Mouse (Mus musculus) liver, embryonic 14.5 days (tissue): ENCODE data around the gene Oip5. TPM values are rescaled to one million over a fixed set of nuclear protein-coding genes. Genes with fewer than 3 reads are reported as not detected.
A peak's percentile ranks its signal among the peaks of the same experiment; 100 is the strongest.

Experiments
- ATAC-seq: fragments of 200-750 bp; cut with Nextera tagmentation; 2 replicates; pipeline ENCODE4 v1.8.0; 2017; ENCODE audit warnings: moderate number of reproducible peaks, mild to moderate bottlenecking, moderate library complexity; ENCODE audit not compliant: insufficient read depth
- DNase-seq, 3 experiments: peaks; one replicate each; pipeline ENCODE4 v3.0.0-alpha.2; 2012 to 2013; ENCODE audit warnings: low read depth in 3 of 3, low spot score in 3 of 3
- H3K27ac ChIP-seq: fragments of 300-500 bp; sonication (generic); 2 replicates; pipeline ENCODE4 v1.5.1; 2014; ENCODE audit warnings: moderate library complexity, mild to moderate bottlenecking, control low read depth, inconsistent platforms
- H3K27me3 ChIP-seq: fragments of 300-500 bp; sonication (generic); 2 replicates; pipeline ENCODE4 v1.6.1; 2014; ENCODE audit warnings: mild to moderate bottlenecking, low read length, moderate library complexity; ENCODE audit not compliant: control insufficient read depth, insufficient read depth
- H3K36me3 ChIP-seq: fragments of 300-500 bp; sonication (generic); replicated peaks from 2 replicates; pipeline ENCODE4 v1.6.1; 2014; ENCODE audit warnings: low read depth; ENCODE audit not compliant: control insufficient read depth, insufficient read depth
- H3K4me1 ChIP-seq, 2 experiments: fragments of 200-500 bp in 1 of 2; fragments of 300-500 bp in 1 of 2; sonication (generic) in 1 of 2; replicated peaks; 2 replicates each; pipeline ENCODE4 v1.6.1; 2012 to 2014; ENCODE audit warnings: antibody characterized with exemption in 1 of 2, inconsistent platforms in 1 of 2, low read length in 1 of 2; ENCODE audit not compliant: control insufficient read depth in 2 of 2, insufficient read depth in 2 of 2
- H3K4me2 ChIP-seq: fragments of 300-500 bp; sonication (generic); 2 replicates; pipeline ENCODE4 v1.6.1; 2014; ENCODE audit warnings: low read depth, mild to moderate bottlenecking, control low read depth, moderate library complexity
- H3K4me3 ChIP-seq, 2 experiments: fragments of 200-500 bp in 1 of 2; fragments of 300-500 bp in 1 of 2; sonication (generic) in 1 of 2; 2 replicates each; pipeline ENCODE4 v1.5.1; 2012 to 2014; ENCODE audit warnings: low read depth in 2 of 2, low read length in 2 of 2, mild to moderate bottlenecking in 2 of 2, control low read depth in 1 of 2, inconsistent platforms in 1 of 2, moderate library complexity in 1 of 2; ENCODE audit not compliant: insufficient read depth in 1 of 2
- H3K9ac ChIP-seq: fragments of 300-500 bp; sonication (generic); replicated peaks from 2 replicates; pipeline ENCODE4 v1.6.1; 2014; ENCODE audit warnings: mild to moderate bottlenecking, control low read depth, moderate library complexity
- H3K9me3 ChIP-seq: fragments of 300-500 bp; sonication (generic); 2 replicates; pipeline ENCODE4 v1.6.1; 2016; ENCODE audit warnings: low read length, mixed read lengths; ENCODE audit not compliant: control insufficient read depth
- CTCF ChIP-seq: IDR thresholded peaks from 2 replicates; pipeline ENCODE4 v1.5.1; 2016; ENCODE audit warnings: antibody characterized with exemption, low read depth, control low read depth
- EP300 ChIP-seq: IDR thresholded peaks from 2 replicates; pipeline ENCODE4 v1.6.1; 2016; ENCODE audit warnings: antibody characterized with exemption, low read depth
- WGBS: fragments of 180-500 bp; shearing (Covaris S2); extraction: QIAGEN DNeasy Blood & Tissue Kit; methylation state at CpG from one replicate; pipeline ENCODE4 v1.1.7; 2014; ENCODE audit not compliant: insufficient replicate concordance; 5-methylcytosine and 5-hydroxymethylcytosine counted together
- polyA plus RNA-seq, 2 experiments: library from polyadenylated mRNA; depleted of rRNA in 1 of 2; stranded (reverse) in 1 of 2; unstranded in 1 of 2; fragments of >200 nt; fragmentation: Nextera tagmentation in 1 of 2; extraction: Ambion mirVana in 1 of 2; gene quantifications; 2 replicates each; pipeline versions ENCODE4 v1.2.1 to v1.2.3; 2012 to 2014

Oip5 gene
- polyA plus RNA-seq, 2 experiments = 23.9 to 30.1 TPM

DNA sequence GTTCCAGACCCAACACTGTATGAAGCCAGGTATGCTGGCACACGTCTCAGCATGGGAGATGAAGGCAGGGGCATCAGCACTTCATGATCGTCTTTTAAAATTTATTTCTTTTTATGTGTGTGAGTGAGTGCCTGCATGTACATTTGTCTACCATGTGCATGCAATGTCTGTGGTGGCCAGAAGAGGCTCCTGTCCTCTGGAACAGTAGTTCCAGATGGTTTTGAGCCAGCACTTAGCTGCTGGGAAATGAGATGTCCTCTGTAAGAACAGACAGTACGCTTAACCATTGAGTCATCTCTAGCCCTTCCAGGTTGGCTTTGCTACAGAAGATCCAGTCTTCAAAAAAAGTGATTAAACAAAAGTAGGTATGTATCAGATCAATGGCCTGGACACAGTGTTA, 27.0 kb downstream of the Oip5 start:
- Histone ChIP-seq H3K36me3 (peaks cover 2% of the 10 kb centered on the region), H3K9ac (no peak overlapping the region), H3K27ac (no peak overlapping the region), H3K4me1 (peaks cover 8 to 13% of the 10 kb centered on the region in 2 experiments), H3K9me3 (no peaks in the 10 kb centered on the region), H3K4me2 (no peak overlapping the region), H3K4me3 (no peak overlapping the region), H3K27me3 (peaks cover 2% of the 10 kb centered on the region; the same call in 1 of the 2 replicates)
- no peak for TF ChIP-seq EP300
- TF ChIP-seq CTCF = peak; percentile 50
- DNase-seq (no peak), ATAC-seq (no peak)
- WGBS = 79% methylated on average over 3 of the region's 3 CpGs

DNA sequence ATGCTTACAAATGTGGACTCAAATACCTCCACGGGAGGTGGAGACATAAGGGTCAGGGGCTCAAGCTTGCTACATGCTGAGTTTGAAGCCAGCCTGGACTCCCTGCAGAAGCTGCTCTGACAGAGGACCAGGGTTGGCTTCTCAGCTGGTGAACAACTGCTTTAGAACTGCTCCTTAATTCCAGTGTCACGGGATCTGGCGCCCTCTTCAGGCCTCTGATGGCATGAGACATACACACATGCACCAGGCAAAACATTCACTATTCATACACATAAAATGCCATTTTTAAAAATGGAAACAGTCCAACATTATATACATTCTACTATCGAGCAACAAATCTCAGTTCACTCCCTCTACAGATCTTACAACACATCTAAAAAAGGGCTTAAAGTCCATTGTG, 30.9 kb downstream of the Oip5 start:
- Histone ChIP-seq H3K9me3 (no peaks in the 10 kb centered on the region), H3K4me2 (no peak overlapping the region), H3K9ac (no peak overlapping the region), H3K27me3 (no peaks in the 10 kb centered on the region), H3K4me1 (no peaks in the 10 kb centered on the region), H3K36me3 (no peaks in the 10 kb centered on the region; the same call in 1 of the 2 replicates), H3K27ac (no peak overlapping the region), H3K4me3 (no peak overlapping the region)
- TF ChIP-seq EP300 (no peak; the same call in 1 of the 2 replicates), CTCF (peak; percentile 94)
- DNase-seq (peak in 2 of 3 experiments; percentile 35 to 45), ATAC-seq (peak; percentile 56; the same call in 1 of the 2 replicates)
- WGBS = 14% methylated on average over 4 of the region's 4 CpGs

DNA sequence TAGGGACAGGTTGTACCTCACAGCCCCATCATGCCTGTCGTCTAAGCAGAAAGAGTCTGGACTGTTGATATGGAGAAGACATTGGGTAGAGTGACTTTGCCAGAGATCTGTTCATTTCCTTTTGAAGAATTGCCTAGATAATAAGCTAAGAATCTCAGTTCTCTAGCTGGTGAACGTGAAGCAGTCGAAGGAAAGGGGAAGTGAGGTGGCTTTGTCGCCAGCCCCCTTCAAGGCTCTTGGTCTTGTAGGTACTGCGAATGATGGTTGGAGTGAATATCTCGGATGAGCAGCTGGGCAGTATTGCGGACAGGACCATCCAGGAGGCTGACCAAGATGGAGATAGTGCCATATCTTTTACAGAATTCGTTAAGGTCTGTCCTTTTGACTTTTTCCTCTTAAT, 34.0 kb downstream of the Oip5 start:
- Histone ChIP-seq H3K9ac (no peak overlapping the region), H3K27ac (no peak overlapping the region), H3K4me1 (no peaks in the 10 kb centered on the region), H3K27me3 (no peaks in the 10 kb centered on the region), H3K36me3 (no peaks in the 10 kb centered on the region; the same call in 1 of the 2 replicates), H3K4me2 (no peak overlapping the region), H3K9me3 (no peaks in the 10 kb centered on the region), H3K4me3 (no peak overlapping the region)
- no peak for ATAC-seq
- TF ChIP-seq CTCF = no peak
- no peak for TF ChIP-seq EP300
- DNase-seq = no peak
- WGBS = 51% methylated on average over 8 of the region's 8 CpGs

DNA sequence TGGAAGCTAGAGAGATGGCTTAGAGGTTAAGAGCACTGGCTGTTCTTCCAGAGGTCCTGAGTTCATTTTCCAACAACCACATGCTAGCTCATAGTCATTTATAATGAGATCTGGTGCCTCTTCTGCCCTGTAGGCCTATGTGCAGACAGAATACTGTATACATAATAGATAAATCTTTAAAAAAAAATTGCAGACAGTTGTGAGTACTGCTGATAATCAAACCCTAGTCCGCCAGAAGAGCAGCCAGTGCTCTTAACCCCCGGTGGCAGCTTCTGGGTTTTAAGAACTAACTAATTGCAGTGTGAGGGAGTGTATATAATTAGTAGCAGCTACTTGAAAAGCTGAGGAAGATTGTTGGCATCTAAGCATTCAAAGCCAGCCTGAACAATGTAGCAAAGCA, 34.8 kb downstream of the Oip5 start:
- H3K27me3 ChIP-seq = no peaks in the 10 kb centered on the region
- no peak overlapping the region for H3K4me2 ChIP-seq
- H3K4me1 ChIP-seq = no peaks in the 10 kb centered on the region
- no peaks in the 10 kb centered on the region; the same call in 1 of the 2 replicates for H3K36me3 ChIP-seq
- ATAC-seq = peak; percentile 39; the same call in 1 of the 2 replicates
- H3K9me3 ChIP-seq = no peaks in the 10 kb centered on the region
- no peak for DNase-seq
- WGBS = 28% methylated on average over 2 of the region's 2 CpGs
- no peak overlapping the region for H3K9ac ChIP-seq
- no peak overlapping the region for H3K27ac ChIP-seq
- no peak overlapping the region for H3K4me3 ChIP-seq
- TF ChIP-seq EP300 (no peak), CTCF (no peak)

DNA sequence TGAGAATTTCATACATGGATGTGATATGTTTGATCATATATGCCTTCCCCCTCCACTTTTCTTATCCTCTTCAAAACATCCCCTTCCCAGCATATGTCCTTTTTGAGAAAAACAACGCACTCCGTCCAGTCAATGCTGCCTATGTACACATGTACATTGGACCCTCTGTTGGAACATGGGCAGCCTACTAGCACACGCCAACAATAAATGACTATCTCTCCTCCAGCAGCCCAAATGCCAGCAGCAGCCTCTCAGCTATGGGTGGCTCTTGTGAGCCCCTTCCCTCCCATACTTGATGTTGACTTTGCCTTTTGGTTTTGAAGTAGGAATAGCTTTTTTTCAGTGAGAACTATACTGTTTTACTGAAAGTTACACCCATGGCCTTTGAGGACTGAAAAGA, 36.7 kb downstream of the Oip5 start:
- WGBS = 74% methylated on average over 3 of the region's 3 CpGs
- TF ChIP-seq EP300 (no peak), CTCF (no peak)
- no peak overlapping the region for H3K4me3 ChIP-seq
- H3K9me3 ChIP-seq = no peaks in the 10 kb centered on the region
- no peak overlapping the region for H3K27ac ChIP-seq
- DNase-seq = no peak
- no peak overlapping the region for H3K4me2 ChIP-seq
- H3K27me3 ChIP-seq = no peaks in the 10 kb centered on the region
- no peak for ATAC-seq
- H3K9ac ChIP-seq = no peak overlapping the region
- no peaks in the 10 kb centered on the region; the same call in none of the 2 replicates for H3K36me3 ChIP-seq
- H3K4me1 ChIP-seq = no peaks in the 10 kb centered on the region
